Mouse (Mus musculus) left cerebral cortex, adult 2 months (tissue): ENCODE results near the gene Tmem37. TPM values are rescaled to one million over a fixed set of nuclear protein-coding genes. Genes with fewer than 3 reads are reported as not detected.
A peak's percentile ranks its signal among the peaks of the same experiment; 100 is the strongest.

Source experiments
- DNase-seq, 2 experiments: peaks; one replicate each; pipeline ENCODE4 v3.0.0; 2021 to 2022; ENCODE audit warnings: low spot score in 2 of 2, mixed read lengths in 1 of 2; ENCODE audit errors: extremely low spot score in 1 of 2
- H3K27ac ChIP-seq: fragments of 200-600 bp; 2 replicates; pipeline ENCODE4 v1.8.1; 2022
- H3K4me3 ChIP-seq: fragments of 200-600 bp; 2 replicates; pipeline ENCODE4 v1.8.1; 2022
- CTCF ChIP-seq: fragments of 200-600 bp; IDR thresholded peaks from 2 replicates; pipeline ENCODE4 v1.8.1; 2022; ENCODE audit warnings: antibody characterized with exemption, mild to moderate bottlenecking, moderate library complexity
- intact Hi-C: fragments of 180-260 bp; cut with DNase I; formaldehyde crosslinking; loops from one replicate; pipeline ENCODE4 v1.15.1; 2025
- total RNA-seq, 2 experiments: library from RNA; stranded (reverse); gene quantifications; 2 replicates each; pipeline ENCODE4 v1.2.3; 2021

Tmem37 gene
- total RNA-seq, 2 experiments from 2014 or later: 1.6 to 2.5 TPM

DNA sequence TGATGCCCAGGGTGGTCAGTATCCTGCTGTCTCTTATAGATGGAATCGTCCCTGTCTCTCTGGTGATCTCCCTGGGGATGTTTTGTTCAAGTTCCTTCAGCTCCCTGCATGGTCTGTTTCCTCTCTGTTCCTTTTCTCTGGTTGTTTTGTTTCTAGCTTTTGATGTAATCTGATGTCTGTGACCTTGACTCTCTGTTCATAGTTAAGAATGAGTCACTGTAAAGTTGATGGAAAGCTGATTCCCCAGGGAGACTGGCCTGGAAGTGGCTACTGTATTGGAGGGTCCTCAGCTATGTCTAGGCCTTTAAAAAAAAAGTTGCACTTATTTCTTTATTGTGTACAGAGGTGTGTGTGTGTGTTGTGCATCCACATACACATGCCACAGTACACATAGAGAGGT is 22.8 kb downstream of the Tmem37 start:
- H3K4me3 ChIP-seq: no peak overlapping the region
- no peak overlapping the region for H3K27ac ChIP-seq
- DNase-seq: no peak
- TF ChIP-seq CTCF: no peak
- intact Hi-C loops: no loop called here

DNA sequence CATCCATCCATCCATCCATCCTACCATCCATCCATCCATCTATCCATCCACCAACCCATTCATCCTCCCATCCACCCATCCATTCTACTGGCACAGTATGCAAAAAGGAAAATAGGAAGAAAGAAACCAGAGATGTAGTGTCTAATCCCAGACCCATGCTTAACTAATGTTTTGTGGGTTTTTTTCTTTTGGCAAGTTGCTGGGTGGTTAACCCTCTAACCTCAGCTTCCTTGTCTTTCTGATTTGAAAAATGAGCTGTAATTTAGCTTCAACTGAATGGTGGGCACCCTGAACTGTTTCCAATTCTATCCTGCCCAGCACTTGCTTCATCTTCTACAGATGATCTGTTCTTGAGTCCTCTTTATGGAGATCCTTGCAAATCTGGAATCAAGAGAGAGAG is 26.5 kb downstream of the Tmem37 start:
- no peak for DNase-seq
- intact Hi-C loops: no loop called here
- no peak overlapping the region for H3K27ac ChIP-seq
- TF ChIP-seq CTCF: no peak
- no peak overlapping the region for H3K4me3 ChIP-seq

DNA sequence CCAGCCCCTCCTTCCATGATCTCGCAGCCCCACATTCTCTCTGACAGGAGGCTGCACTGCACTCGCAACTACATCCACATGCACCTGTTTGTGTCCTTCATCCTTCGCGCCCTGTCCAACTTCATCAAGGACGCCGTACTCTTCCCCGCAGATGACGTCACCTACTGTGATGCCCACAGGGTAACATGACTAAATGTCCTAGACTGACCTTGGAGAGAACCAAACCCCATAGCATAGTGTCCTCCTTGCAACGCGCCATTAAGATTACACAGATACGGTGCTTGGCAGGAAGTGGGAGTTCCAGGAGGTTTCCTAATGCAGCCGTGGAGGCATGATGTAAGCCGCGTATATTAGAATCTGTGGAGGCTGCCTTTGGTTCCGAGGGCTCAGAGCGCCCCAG is 29.3 kb downstream of the Tmem37 start:
- intact Hi-C loops: no loop called here
- Histone ChIP-seq H3K27ac (no peak overlapping the region), H3K4me3 (no peak overlapping the region)
- no peak for TF ChIP-seq CTCF
- DNase-seq: no peak

DNA sequence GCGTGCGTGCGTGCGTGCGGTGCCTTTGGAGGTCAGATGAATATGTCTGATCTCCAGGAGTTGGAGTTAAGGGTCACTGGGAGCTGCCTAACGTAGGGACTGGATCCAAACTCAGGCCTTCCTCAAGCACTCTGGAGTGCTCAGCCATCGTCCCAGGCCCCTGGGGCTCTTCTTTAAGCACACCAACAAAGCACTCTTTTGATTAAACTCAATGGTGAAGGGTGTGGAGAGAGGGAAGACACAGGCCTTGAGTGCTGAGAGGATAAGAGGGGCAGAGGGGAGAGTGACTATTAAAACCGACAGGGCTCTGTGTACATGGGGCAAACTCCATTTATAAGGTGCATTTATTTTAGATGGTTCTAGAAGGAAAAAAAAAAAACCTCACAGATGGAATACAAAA is 31.5 kb downstream of the Tmem37 start:
- Histone ChIP-seq H3K4me3 (no peak overlapping the region), H3K27ac (no peak overlapping the region)
- TF ChIP-seq CTCF: no peak
- intact Hi-C loops: no loop called here
- DNase-seq: no peak

DNA sequence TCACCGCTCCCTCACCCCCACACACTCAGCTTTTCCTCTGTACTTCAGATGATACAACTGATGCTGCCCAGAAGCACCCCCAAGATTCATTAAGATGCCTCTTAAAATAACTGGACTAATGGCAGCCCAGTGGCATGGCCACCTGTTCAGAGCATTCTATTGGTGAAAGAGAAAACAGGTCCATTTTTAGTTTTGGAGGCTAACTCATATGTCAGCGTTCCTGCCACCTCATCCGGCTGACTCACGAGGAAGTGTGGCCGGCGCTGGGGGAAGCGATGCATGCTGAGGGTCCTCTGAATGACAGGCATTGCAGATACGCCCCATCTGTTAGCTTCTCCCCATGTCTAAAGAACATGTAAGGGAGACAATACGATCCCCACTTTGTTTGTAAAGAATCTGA is 35.3 kb downstream of the Tmem37 start:
- Histone ChIP-seq H3K4me3 (no peak overlapping the region), H3K27ac (no peak overlapping the region)
- DNase-seq: no peak
- TF ChIP-seq CTCF: no peak
- intact Hi-C loops: no loop called here

DNA sequence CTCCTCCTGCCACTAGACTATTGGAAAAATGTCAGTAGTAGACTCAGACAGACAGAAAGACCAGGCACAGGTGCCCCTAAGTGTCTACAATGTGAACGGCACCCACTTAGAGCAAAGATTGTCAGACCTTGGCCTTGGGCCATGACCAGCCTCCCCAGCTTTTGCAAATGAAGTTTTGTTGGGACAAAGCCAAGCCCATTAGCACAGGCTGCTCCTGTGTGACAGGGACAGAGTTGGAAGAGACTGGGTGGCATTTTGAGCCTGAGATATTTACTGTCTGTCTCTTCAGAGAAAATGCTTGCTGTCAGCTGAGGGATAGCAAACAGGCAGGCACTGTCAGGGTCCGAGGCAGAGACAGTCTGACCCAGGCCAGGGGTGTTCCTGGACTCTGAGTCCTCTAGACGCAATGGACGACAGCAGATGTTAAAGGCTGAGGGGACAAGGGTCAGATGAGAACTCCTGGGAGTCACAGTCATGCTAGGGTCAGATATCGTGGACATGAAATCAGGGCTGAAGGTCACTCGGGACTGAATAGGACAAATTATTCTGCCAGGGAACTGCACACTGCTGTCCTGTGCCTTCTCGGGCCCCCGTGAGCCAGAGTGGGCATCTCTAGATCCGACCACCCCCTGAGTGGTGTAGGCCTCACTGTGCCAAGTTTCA is 36.7 kb downstream of the Tmem37 start:
- H3K27ac ChIP-seq: no peak overlapping the region
- intact Hi-C loops: no loop called here
- no peak overlapping the region for H3K4me3 ChIP-seq
- no peak for DNase-seq
- no peak for TF ChIP-seq CTCF

DNA sequence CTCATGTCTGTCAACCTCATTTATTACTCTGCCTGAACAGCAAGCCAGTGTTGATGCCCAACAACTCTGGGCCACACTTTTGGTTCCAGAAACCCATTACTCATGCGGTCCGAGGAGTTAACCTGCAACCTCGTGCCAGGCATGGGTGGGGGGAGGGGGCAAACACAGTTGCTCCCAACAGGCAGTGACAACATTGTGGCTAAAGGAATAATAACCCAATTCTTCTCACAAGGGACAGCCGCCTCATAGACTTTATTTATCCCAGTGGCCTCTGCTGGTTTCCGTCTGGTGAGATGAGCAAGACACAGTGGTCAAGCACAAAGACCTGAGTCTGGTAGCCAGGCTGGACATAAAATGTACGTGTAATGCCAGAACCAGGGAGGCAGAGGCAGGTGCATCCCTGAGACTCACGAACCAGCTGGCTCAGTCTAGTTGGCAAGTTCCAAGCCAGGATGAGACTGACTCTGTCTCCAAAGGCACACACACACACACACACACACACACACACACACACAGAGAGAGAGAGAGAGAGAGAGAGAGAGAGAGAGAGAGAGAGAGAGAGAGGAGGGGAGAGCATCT is 38.3 kb downstream of the Tmem37 start:
- Histone ChIP-seq H3K4me3 (no peak overlapping the region), H3K27ac (no peak overlapping the region)
- DNase-seq: no peak
- intact Hi-C loops: no loop called here
- no peak for TF ChIP-seq CTCF

DNA sequence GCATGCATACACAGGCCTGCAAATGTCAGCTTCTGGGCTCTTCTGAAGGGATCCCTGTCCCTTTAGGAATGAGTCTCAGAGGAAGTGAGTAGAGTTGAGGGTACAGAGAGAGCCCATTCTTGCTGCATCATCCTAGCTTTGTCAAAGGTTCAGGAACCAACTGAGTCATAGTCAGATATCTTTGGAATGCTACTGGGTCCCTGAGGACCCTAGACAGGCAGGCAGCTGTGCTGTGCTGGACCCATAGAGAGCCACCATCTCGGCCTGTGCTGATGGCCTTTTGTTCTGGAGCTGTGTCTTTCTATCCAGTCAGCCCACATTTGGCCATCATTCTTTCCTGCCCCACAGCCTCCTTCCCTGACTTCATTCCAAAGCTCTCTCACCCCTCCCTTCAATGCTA is 39.1 kb downstream of the Tmem37 start:
- Histone ChIP-seq H3K27ac (no peak overlapping the region), H3K4me3 (no peak overlapping the region)
- intact Hi-C loops: loop anchor here (5.0 kb wide), 2 partner anchors 118 to 513 kb away; no protein-coding TSS in a partner anchor
- no peak for DNase-seq
- TF ChIP-seq CTCF: no peak

DNA sequence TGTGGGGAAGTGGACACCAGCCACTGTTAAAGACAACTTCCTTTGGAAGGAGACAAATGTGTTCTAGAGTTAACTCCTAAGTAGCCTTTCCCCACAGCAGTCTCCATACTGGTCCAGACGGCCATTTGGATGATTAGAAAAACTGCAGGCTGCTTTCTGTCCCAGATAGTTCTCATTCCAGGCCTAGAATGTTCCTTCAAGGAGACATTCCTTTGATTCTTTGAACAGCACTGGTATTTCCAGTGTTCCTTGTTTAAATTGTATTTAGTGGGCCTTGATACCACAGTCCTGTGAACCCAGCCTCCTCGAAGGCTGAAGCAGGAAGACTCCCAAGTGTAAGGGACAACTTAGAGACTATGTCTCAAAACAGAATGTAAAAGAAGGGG is 40.4 kb downstream of the Tmem37 start:
- no peak overlapping the region for H3K4me3 ChIP-seq
- no peak for DNase-seq
- no peak for TF ChIP-seq CTCF
- H3K27ac ChIP-seq: no peak overlapping the region
- intact Hi-C loops: loop anchor here (1.0 to 5.0 kb wide), 3 partner anchors 60 to 514 kb away; no protein-coding TSS in a partner anchor

DNA sequence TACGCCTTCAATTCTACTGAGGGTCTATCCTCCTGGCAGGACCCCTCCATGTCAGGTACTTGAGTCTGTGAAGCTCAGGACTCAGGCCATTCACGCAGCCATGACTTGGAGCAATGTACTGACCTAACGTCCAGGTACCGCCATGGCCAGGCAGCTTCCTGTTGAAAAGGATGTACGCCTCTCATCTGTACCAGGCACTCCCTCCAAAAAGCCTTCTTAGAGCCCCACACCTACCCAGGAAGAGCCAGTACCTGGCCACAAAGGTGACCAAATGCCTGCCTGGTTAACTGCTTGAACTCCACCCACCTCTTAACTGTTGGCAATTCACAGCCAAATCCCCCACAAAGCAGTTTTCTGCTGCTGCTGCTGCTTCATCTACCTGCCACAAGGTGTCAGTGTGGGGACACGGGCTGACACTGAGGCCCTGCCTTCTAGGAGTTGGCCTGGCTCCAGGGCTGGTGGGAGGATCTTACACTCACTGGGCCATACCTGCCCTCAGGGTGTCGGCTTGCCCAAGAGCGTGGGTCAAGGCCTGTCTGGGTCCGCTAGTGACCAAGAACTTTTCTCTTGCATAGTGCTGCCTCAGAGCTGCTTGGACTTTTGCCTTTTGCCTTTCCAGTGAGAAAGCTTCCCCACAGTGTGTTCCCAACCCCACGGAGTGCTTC is 40.9 kb downstream of the Tmem37 start:
- intact Hi-C loops: loop anchor here (1.0 to 5.0 kb wide), 3 partner anchors 60 to 514 kb away; no protein-coding TSS in a partner anchor
- peak; percentile 90 for TF ChIP-seq CTCF
- no peak overlapping the region for H3K4me3 ChIP-seq
- DNase-seq: peak; percentile 71 to 73
- no peak overlapping the region for H3K27ac ChIP-seq

DNA sequence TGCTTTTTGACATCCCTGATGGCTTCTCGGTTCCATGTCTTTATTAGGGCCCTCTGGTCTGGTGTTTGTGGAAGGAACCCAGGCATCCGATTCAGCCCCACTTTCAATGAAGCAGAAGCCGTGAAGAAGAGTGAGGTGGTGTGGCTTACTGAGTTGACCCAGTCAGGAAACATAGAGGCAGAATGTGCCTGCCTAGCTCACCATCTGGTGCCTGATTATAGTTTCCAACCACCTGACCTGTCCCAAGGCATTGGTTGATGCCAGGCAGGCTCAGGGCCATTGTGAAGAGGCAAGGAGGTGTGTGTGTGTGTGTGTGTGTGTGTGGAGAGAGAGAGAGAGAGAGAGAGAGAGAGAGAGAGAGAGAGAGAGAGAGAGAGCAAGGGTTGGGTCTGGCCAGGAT is 43.4 kb downstream of the Tmem37 start:
- Histone ChIP-seq H3K4me3 (no peak overlapping the region), H3K27ac (no peak overlapping the region)
- no peak for TF ChIP-seq CTCF
- intact Hi-C loops: loop anchor here (5.0 kb wide), 2 partner anchors 122 to 517 kb away; no protein-coding TSS in a partner anchor
- DNase-seq: no peak

DNA sequence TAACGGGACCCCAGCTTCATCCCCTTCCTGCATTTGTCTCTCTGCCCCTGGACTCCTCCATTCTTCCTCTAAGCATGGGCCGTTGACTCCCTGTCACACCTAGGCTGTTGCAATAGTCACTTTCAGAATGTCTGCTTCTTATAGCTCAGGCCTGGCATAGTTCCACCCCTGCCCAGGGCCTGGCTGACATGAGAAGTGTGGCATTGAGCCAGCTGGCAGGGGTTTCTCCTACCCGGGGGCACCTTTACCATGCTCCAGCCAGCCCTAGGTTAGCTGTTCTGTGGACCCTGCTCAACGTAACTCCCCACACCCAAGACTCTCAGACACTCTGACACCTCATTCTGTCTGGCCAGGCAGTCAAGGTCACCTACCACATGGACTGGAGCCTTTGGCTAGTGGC is 46.2 kb downstream of the Tmem37 start:
- no peak for DNase-seq
- intact Hi-C loops: no loop called here

DNA sequence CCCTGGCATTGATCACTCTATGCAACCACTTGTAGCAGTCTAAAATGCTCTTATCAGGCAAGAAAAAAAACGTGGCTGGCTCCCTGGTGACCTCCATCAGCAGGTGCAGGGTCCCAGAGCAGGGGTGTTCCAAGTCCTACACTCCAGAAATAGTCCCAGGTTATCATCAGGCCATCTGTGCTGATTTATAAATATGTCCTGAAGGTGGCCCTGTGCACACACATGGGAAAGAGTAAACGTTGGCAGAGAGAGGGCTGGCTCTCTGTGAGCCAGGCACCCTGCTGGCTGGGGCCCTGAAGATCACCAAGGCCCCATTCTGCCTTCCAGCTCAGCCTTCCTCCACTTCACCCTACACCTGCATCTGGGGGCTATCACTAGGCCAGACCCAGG is 48.8 kb downstream of the Tmem37 start:
- intact Hi-C loops: no loop called here
- H3K27ac ChIP-seq: no peak overlapping the region
- no peak for TF ChIP-seq CTCF
- no peak overlapping the region for H3K4me3 ChIP-seq
- no peak for DNase-seq

More for the DNA sequence above, 46.2 kb downstream of the Tmem37 start:
- H3K4me3 ChIP-seq: no peak overlapping the region
- H3K27ac ChIP-seq: no peak overlapping the region
- no peak for TF ChIP-seq CTCF
